Mouse (Mus musculus) common myeloid progenitor, adult 5-6 weeks (primary cell): ENCODE results near the gene B4galt5. TPM values are rescaled to one million over a fixed set of nuclear protein-coding genes. Genes with fewer than 3 reads are reported as not detected.

Experiments
- ATAC-seq: replicated peaks from 2 replicates; pipeline ENCODE4 v1.8.0; 2016; ENCODE audit warnings: low read depth, mild to moderate bottlenecking, moderate TSS enrichment, inconsistent platforms; ENCODE audit not compliant: poor library complexity, severe bottlenecking
- total RNA-seq: library from RNA; stranded (forward); fragments of 200-1000, 187-1606 nt; gene quantifications from 2 replicates; pipeline ENCODE4 v1.2.3, GENCODE M21; 2017

B4galt5 gene
- total RNA-seq, 1 experiment from 2014 or later: 5.8 TPM

DNA sequence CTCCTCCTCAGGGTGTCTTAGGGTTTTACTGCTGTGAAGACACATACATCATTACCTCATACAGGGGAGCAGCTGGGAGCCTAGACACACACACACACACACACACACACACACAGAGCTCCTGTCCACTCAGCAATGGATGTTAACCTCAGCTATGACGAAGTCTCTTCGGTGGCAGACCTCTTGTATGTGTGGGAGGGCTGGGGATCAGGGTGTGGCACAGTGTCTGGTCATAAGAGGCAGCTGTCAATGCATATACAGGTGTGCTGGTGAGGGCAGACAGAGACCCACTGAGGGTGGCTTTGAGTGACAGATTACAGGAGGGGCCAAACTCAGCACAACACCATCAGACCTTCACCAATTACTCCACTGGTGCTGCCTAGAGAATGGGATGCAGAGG, 84.0 kb downstream of the B4galt5 start:
- ATAC-seq: no peak

DNA sequence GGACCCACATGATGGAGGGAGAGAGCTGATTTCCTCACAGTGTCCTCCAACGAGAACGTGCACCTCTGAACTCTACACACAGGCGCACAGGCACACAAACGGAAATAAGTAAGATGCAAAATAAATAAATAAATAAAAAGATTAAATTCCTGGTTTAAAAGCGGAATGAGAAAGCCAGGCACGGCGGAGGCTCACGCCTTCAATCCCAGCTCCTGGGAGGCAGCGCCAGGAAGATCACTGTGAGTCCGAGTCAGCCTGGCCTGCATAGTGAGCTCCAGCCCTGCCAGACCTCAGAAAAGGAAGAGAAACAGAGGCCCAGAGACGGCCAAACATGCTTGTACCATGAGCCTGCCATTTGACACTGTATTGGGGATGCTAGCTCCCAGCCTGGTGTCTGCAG, 85.1 kb downstream of the B4galt5 start:
- ATAC-seq: no peak

DNA sequence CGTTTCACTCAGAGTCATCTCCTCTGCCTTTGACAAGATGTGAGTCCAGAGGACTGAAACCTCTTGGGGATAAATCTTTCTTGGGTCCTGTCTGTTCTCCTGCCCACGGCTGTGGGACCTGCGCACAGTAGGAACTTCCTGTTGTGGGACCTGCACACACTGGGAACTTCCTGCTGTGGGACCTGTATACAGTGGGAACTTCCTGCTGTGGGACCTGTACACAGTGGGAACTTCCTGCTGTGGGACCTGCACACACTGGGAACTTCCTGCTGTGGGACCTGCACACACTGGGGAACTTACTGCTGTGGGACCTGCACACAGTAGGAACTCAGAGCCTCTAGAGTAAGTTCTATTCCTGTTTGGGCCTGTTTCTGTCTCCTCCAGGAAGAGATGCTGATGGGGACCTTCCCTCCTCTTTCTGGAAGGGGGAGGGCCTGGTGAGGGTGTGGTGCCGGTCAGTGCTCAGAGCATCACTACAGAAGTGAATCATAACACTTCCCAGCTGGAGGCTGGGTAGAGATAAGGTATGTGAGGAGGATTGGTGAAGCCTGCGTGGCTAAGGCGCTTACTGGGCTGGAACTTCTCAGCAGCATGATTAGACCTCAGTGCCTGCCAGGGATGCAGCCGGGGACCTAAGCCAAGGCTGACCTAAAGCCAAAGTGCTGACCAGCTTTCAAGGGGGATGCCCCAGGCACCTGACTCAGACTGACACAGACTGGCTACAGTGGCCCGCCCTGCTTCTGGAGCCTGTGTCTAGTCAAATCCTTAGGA, 85.8 kb downstream of the B4galt5 start:
- no peak for ATAC-seq

DNA sequence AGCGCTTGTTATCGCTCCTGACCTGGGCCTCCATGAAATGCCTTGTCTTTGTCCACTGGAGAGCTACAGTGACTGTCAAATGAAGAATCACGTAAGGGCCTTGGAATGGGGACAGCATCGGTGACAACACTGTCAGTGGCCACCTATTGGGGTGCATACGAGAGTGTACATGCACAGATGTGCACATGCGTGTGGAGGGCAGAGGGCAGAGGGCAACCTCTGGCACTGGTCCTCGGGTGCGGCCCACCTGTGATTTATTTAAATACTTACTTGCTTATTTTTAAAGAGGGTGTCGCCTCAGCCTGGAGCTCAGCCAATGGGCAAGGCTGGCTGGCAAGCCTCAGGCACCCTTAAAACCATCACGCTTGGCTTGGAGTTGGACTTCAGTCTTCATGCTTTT, 86.5 kb downstream of the B4galt5 start:
- ATAC-seq: no peak

DNA sequence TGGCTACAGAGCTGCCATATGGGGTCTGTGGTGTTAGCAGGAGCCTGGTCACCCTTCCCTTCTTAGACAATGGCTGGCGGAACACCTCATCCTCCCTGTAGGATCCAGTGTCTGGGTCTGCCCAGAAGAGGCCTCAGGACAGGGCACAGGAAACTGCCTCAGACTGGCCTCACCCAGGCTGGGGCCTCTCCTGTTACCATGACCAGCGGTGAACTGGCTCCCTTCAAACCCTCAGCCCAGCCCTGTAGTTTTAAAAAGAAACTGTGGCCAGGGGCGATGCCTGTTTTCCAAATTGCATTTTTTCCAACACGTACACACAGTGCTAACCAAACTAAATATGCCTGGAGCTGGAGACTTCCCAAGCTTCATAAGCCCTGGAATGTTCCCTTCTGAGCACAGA, 87.9 kb downstream of the B4galt5 start:
- no peak for ATAC-seq

DNA sequence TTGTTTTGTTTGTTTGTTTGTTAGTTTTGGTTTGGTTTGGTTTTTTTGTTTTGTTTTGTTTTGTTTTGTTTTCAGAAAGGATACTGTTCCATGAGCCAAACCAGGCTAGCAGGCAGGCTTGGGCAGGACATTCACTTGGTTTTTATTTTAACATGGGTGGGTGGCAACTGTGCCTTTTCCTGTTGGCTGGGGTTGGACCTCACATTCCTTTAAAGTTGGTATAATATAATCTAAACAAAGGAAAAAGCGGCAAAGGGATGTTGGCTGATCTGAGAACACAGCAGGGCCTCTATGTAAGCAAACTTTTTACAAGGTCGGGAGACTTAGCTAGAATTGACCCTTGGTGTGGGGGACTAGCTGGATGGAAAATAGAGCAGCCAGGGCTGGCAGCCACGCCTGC, 91.2 kb downstream of the B4galt5 start:
- ATAC-seq: no peak

DNA sequence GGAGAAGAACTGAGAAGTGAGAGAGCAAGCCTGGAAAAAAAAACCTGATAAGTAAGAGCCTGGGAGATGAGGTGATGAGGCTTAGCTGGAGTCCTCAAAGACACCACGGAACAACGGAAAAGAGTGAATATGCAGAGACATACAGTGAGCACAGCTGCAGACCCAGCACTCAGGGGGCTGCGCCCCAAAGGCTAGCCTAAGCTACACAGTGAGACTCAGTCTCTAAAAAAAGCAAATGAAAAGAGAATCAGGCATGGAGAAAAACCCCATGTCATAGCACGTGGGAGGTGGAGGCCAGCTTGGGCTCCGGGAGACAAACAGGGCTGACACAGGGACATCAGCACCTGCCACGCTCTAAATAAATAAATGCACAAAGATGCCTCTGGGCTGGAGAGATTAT, 94.2 kb downstream of the B4galt5 start:
- ATAC-seq: no peak

DNA sequence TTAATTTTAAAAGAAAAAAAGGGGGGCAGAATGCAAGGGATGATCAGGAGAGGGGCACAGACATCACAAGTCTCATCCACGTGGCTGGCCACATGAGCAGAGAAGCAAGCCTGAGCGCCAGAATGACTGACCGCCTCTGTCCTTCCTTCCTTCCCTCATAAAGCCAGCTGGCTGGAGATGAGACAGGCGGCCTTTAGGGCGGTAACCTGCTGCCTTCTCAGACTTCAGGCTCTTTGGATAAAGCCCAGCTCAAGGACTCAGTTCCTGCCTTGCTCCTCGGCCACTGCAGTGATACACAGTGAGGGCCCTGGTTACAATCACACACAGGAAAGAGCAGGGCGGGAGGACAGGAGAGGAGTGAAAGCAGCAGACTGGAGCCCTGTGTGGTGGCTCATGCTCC, 94.8 kb downstream of the B4galt5 start:
- no peak for ATAC-seq

DNA sequence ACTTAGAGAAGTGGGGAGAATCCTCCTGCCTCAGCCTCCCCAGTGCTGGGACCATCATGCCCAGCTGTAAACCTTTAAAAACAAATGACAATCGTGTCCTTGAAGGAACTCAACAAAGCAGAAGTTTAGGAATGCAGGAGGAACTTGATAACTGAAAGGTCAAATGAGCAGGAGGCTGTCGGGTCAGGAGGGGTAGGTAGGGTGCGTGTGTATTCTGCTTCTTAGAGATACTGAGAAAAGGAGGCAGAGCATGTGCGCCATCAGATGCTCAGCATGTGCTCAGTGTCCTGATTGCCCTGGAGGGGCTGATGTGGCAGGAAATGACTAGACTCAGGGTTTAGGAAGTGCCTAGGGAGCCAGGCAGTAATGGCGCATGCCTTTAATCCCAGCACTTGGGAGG, 95.5 kb downstream of the B4galt5 start:
- no peak for ATAC-seq

DNA sequence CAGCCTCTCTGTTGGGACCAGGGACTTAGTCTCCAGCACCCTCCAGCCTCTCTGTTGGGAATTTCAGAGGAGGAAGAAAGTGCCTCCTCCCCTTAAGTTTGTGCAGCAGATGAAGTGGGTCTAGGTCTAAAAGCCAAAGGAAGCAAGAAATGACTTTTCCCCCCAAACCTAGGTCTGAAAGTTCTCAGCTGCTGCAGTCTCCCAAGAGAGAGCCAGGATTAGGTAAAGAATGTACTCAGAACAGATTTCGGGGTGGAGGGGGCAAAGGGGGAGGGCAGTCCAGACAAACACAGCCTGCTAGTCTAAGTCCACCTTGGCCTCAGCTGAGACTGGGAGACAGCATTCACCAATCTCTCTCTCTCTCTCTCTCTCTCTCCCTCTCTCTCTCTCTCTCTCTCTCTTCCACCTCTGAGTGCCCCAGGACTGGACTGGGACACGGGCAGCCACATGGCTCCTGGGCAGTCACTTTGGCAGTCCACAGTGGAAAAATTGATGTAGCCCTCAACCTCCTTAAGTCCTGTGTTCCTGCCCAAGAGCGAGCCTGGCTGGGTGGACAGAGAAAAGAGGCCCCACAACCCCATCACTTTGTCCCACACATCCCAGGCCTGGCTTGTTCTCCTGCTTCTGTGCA, 96.8 kb downstream of the B4galt5 start:
- ATAC-seq: no peak

DNA sequence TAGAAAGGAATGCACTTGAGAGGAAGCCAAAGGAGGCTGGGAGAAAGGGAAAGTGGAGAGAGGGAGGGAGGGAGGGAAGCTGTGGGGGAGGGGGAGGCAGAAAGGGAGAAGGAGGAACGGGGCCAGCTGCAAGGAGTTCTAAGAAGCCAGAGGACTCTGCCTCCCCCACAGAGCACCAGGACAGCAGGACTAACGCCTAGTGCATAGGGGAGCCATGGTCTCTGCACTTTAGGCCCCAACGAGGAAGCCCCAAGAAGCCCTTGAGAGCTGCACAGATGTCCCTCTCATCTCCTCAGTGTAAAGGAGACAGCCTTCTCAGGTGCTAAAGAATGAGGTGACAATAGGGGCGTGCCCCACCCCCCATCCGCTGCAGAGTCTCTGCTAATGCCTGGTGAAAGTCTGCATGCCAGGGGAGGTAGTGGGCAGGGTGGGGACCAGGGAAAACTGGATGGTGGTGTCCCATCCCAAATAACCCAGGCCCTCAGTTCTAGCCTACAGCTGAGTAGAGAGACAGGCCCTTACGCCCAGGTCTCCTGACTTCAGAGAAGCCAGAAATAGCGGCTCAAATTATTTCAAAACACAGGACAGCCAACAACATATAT, 98.1 kb downstream of the B4galt5 start:
- ATAC-seq: no peak

DNA sequence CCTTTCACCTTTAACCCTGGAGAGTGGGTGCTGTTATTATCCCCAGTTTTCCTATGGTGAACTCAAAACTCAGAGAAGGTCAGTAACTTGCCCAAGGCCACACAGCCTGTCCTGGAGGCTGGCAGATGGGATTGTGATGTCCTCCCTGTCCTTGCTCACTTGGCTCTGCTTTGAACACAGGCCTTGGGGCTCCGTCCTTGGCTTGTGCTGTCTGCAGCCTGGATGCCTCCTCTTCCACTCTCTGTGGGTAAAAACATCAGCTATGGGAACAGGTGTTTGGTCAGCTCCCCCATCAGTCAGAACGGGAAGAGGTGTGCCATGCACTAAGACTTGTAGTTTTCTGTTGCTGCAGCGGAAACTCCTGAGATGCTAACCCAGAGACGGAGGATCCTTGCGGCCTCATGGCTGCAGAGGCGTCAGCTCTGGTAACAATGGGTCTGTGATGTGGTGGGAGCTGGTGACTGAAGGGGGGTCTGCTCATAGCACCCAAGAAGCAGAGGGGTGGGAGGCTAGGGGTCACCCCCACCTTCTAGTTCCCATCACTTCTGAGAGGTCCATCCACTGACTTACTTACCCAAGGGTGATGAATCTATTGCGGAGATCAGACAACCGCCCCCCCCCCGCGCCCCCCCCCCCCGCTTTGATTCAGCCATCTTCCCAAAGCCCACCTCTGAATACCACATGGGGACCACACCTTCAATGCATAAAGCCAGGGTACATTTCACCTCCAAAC, 98.8 kb downstream of the B4galt5 start:
- ATAC-seq: no peak

DNA sequence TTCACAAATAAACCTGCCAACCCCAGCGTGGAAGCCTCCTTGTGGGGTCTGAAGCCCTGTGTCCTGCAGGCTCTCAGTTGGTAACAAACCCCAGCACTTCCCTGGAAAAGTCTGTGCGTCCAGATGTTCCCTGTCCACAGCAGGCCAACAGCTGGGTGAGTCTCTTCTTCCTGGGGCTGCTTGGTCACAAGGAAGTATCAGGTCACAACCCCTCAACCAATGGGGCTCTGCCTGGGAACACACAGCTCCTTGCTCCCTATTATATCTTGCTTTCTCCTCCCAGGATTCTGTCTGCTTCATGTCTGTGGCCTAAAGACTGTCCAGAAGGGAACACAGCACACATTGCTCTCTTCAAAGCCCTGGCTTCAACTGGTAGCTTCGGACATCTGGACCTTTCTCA, 99.4 kb downstream of the B4galt5 start:
- ATAC-seq: no peak

Other genes with a start within 250 kb of the B4galt5 start
- gene Kcnb1, start 159.0 kb downstream of the B4galt5 start, total RNA-seq: 0.23 and 3.3 TPM in 2 replicates
- gene Ptgis, start 108.6 kb downstream of the B4galt5 start, total RNA-seq: not detected in 2 replicates
- 19.3 and 29.1 TPM in 2 replicates for gene Slc9a8, start 72.5 kb upstream of the B4galt5 start, total RNA-seq
- gene Rnf114, start 143.5 kb upstream of the B4galt5 start, total RNA-seq: 22.9 and 29.9 TPM in 2 replicates
- gene Spata2, start 143.7 kb upstream of the B4galt5 start, total RNA-seq: 7.6 and 9.9 TPM in 2 replicates
- not detected in 2 replicates for gene Snai1, start 189.0 kb upstream of the B4galt5 start, total RNA-seq